Mouse (Mus musculus) duodenum, adult 2 months (tissue): ENCODE results near the gene Olfr71. TPM values are rescaled to one million over a fixed set of nuclear protein-coding genes. Genes with fewer than 3 reads are reported as not detected.

Source experiments
- polyA plus RNA-seq: library from polyadenylated mRNA; depleted of rRNA; stranded (reverse); fragments of >200 nt; gene quantifications from 2 replicates; pipeline ENCODE4 v1.2.3, GENCODE M21; 2012; ENCODE audit warnings: low replicate concordance; rRNA removed

Olfr71 gene
- not detected in 2 replicates for polyA plus RNA-seq

DNA sequence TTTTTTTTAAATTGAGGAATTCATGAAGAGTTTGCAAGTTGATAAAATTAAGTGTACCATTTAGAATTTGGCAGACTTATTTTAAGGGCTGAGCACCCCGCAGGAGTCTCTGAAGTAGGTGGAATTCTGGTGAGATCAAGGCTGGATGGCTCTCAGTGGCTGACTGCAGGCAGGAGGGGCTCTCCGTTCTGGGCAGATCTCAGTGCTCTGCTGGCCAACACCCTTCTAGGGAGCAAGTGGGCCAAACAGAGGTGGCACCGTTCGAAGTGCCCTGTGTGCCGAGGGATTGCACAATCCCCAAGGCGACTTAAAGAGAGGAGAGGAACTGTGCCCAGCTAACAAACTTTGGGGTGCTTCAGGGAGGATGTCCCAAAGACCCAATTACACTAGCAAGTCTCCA lies at the start of gene Olfr71:
TSS of gene Olfr71 (minus strand) at position 387 of the 400 bp plus-strand sequence.

DNA sequence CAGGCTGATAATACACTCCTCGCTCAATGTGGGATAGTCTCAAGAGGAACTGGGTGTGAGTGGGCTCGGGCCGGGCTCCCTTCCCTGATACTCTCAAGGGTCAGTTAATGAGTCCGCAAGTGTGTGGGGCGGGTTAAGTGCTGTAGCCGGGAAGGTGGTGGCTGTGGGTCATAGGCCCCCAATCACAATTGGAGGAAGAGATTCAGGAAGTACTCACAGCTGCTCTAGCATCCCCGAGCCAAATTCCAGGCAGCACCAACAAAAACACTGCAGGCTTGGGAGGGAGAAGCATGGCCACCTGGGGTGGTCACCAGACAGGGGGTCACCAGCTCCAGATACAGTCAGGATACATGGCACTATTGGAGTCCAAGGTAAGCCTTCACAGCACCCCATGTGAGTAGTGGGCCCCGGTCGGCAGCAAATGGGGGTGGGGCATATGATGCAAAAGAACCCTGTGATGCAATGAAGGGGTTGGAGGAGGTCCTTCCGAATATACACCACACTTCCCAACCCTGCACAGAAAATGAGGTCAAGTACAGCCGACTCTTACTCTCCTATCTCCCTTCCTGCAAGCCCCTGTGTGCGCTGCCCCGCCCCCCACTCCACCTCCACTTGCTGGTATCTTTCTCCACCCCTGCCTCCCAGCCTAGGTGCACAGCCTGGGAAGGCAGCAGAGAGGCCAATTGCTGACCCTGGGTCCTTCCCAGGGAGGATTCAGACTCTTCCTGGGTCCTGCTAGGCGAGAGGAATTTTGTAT lies 19.9 kb upstream of the Olfr71 start, which contains the start of gene Spaar:
TSS of gene Spaar (plus strand) at position 241 of the 757 bp plus-strand sequence.

DNA sequence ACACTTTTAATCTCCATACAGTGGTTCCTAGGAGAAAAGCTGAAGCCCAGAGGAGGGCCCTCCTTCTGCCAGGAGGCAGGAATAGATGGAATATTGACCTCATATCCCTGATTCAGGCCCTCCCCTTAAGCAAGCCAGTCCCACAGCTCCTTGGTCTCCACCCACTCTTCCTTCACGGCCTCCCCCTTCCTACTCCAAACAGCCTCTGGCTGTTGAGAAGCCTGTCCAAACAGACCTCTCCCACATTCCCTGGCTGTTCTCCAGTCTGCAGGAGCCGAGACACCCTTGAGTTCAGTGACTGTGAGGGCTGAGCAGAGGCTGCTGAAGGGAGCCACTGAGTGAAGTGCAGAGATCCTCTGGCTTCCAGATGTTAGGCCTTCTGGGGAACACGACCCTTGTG lies 16.9 kb upstream of the Olfr71 start, which contains the start of gene Hrct1:
TSS of gene Hrct1 (plus strand) at position 194 of the 400 bp plus-strand sequence.

DNA sequence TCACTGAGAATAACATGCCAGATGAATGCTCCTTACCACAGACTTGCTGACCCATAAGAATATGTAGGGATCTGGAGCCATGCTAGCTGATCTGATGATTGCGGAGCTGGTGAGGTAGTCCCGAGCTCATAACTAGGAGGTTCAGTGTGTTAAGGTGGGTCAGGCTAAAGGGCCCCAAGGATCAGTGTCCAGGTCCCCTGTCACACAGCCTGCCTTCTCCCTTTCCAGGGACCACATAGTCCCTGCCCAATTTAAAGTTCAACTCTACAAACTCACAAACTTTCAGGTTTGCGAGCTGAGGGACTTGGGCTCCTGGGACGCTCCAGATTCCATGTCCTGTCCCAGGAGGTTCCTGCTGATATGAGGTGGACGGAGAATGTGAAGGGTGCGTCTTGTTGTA lies 9.3 kb downstream of the Olfr71 start, which contains the start of gene Olfr70:
TSS of gene Olfr70 (minus strand) at position 101 of the 400 bp plus-strand sequence.

DNA sequence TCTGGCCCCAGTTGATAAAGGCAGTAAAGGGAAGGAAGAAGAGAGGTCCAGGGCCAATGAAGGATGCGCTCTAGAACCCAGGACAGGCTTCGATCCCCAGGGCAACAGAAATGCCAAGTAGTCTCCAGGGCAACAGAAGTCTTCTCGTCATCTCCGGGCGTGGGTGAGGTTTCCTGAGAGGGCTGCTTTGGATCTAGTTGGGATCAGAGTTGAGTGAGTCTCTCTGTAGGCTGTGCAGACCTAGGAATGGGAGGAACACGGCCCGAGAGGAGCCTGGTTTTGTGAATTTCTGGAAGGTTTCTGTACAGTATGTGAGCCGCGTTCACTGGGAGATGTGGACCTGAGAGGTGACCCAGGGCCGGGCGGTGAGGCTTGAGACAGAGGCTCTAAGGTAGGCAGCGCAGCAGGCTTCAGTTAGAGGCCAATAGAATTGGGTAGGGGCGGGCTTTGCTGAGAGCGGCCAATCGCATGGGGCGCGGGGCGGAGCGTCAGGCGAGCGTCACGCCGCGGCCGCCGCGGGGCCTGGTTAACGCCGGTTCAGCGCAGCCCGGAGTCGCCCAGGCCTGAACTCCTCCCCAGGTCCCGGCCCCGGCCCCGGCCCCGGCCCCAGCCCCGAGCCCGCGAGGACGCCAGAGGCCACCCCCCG lies 41.1 kb downstream of the Olfr71 start, which contains the start of the genes Tmem8b and Fam221b:
TSS of gene Tmem8b (plus strand) at position 190 of the 646 bp plus-strand sequence.
TSS of gene Fam221b (minus strand) at position 364 of the 646 bp plus-strand sequence.

DNA sequence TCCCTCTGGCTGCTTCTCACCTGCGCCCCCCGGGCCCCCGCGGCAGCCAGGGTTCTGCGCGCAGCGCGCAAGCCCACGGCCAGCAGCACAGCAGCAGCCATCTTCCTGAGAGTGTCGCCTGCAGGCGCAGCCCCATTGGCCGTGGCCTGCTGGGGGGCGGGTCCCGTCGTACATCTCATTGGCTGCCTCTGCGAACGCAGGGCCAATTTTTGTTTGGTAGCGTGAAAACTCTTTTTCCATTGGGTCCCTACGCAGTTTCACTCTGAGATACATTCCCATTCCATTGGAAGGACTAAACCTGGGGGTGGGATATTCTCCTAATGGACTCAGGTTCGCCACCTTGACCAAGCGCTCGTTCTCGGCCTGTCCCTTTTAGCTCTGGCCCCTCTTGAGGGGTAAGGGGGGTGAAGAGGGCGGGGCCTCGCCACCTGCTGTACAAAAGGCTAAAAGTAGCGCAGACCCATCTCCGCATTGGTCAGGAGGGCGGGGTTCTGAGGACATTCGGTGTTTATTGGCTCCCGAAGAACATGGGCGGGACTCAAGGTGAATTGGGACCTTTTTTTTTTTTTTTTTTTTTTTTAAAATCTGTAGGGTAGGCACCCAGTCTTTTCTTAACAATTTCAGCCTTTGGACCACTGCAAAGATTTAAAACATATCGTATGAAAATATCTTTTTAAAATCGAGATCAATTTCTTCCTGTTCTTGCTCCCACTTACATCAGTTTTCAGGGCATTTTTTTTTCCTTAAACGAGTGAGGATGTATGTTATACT lies 53.5 kb downstream of the Olfr71 start, which contains the start of gene Hint2:
TSS of gene Hint2 (minus strand) at position 128 of the 771 bp plus-strand sequence.

Other genes with a start within 250 kb of the Olfr71 start
- 1.0 and 1.3 TPM in 2 replicates for gene Sit1, start 226.5 kb downstream of the Olfr71 start, polyA plus RNA-seq
- gene Ccdc107, start 217.4 kb downstream of the Olfr71 start, polyA plus RNA-seq = 470 and 876 TPM in 2 replicates
- 41.0 and 46.8 TPM in 2 replicates for gene Arhgef39, start 210.6 kb downstream of the Olfr71 start, polyA plus RNA-seq
- gene Car9, start 203.3 kb downstream of the Olfr71 start, polyA plus RNA-seq = 55.7 and 182 TPM in 2 replicates
- gene Tpm2, start 186.5 kb downstream of the Olfr71 start, polyA plus RNA-seq = 26.4 and 45.4 TPM in 2 replicates
- 123 and 169 TPM in 2 replicates for gene Creb3, start 147.9 kb downstream of the Olfr71 start, polyA plus RNA-seq
- 45.3 and 46.9 TPM in 2 replicates for gene Tln1, start 147.6 kb downstream of the Olfr71 start, polyA plus RNA-seq
- 27.0 and 43.1 TPM in 2 replicates for gene Rgp1, start 131.5 kb downstream of the Olfr71 start, polyA plus RNA-seq
- gene Gba2, start 131.4 kb downstream of the Olfr71 start, polyA plus RNA-seq = 6.5 and 8.3 TPM in 2 replicates
- 0.26 TPM in 1 of 2 replicates, not detected in the other for gene Msmp, start 125.8 kb downstream of the Olfr71 start, polyA plus RNA-seq
- gene Npr2, start 78.3 kb downstream of the Olfr71 start, polyA plus RNA-seq = 4.7 and 10.2 TPM in 2 replicates
- 0.52 and 0.68 TPM in 2 replicates for gene Spag8, start 56.7 kb downstream of the Olfr71 start, polyA plus RNA-seq
- 62.8 and 89.1 TPM in 2 replicates for gene Hint2, start 53.8 kb downstream of the Olfr71 start, polyA plus RNA-seq
- 4.5 and 6.5 TPM in 2 replicates for gene Tmem8b, start 41.3 kb downstream of the Olfr71 start, polyA plus RNA-seq
- not detected in 2 replicates for gene Fam221b, start 41.1 kb downstream of the Olfr71 start, polyA plus RNA-seq
- gene Olfr70, start 9.4 kb downstream of the Olfr71 start, polyA plus RNA-seq = not detected in 2 replicates
- gene Hrct1, start 16.9 kb upstream of the Olfr71 start, polyA plus RNA-seq = 2.7 and 2.8 TPM in 2 replicates
- 0.65 and 0.94 TPM in 2 replicates for gene Spaar, start 19.8 kb upstream of the Olfr71 start, polyA plus RNA-seq
- gene Olfr159, start 60.8 kb upstream of the Olfr71 start, polyA plus RNA-seq = not detected in 2 replicates
- not detected in 2 replicates for gene Olfr156, start 113.6 kb upstream of the Olfr71 start, polyA plus RNA-seq
- gene Olfr157, start 129.9 kb upstream of the Olfr71 start, polyA plus RNA-seq = not detected in 2 replicates
- not detected in 2 replicates for gene Olfr155, start 141.3 kb upstream of the Olfr71 start, polyA plus RNA-seq
- 1.3 and 3.3 TPM in 2 replicates for gene Reck, start 165.3 kb upstream of the Olfr71 start, polyA plus RNA-seq
- 5.0 and 8.8 TPM in 2 replicates for gene Glipr2, start 247.1 kb upstream of the Olfr71 start, polyA plus RNA-seq